Mouse (Mus musculus) gastrocnemius, adult 2 months (tissue): ENCODE data around the gene Bpifa3. TPM values are rescaled to one million over a fixed set of nuclear protein-coding genes. Genes with fewer than 3 reads are reported as not detected.
A peak's percentile ranks its signal among the peaks of the same experiment; 100 is the strongest.
"Not testable (repeated sequence)": the region's sequence is repeated elsewhere in the genome, so short reads cannot be mapped to it uniquely, and the experiment has no call there.

Experiments used
- DNase-seq: peaks from one replicate; pipeline ENCODE4 v3.0.0; 2022
- H3K27ac ChIP-seq: fragments of 200-600 bp; 2 replicates; pipeline ENCODE4 v1.8.1; 2022; ENCODE audit warnings: mild to moderate bottlenecking
- H3K4me3 ChIP-seq: fragments of 200-600 bp; 2 replicates; pipeline ENCODE4 v1.8.1; 2022; ENCODE audit warnings: mild to moderate bottlenecking, moderate library complexity
- CTCF ChIP-seq: fragments of 200-600 bp; IDR thresholded peaks from 2 replicates; pipeline ENCODE4 v1.8.1; 2022; ENCODE audit warnings: antibody characterized with exemption, mild to moderate bottlenecking, moderate library complexity
- intact Hi-C: fragments of 180-260 bp; cut with DNase I; formaldehyde crosslinking; loops from one replicate; pipeline ENCODE4 v1.15.1; 2025
- long read RNA-seq, 2 experiments: library from polyadenylated mRNA; stranded (forward); transcript quantifications; one replicate each; pipeline ENCODE4 v2.0.0; 2021
- total RNA-seq, 2 experiments: library from RNA; stranded (reverse); gene quantifications; 2 replicates each; pipeline ENCODE4 v1.2.3; 2021

Gene Bpifa3
- not detected for total RNA-seq
- long read RNA-seq, experiment 1, result 0 reads
- long read RNA-seq, experiment 2, result 0 reads

GRCm38 (mm10) chr2:154130120-154130519 lies at the start of gene Bpifa3:
Bpifa3 (plus strand) TSS chr2:154130336.
- intact Hi-C loops, result no loop called here
- H3K4me3 ChIP-seq, result no peak within 1 kb of the TSS
- no peak within 1 kb of the TSS for H3K27ac ChIP-seq
- TF ChIP-seq CTCF, result no peak
- no peak for DNase-seq

GRCm38 (mm10) chr2:154097734-154098133 lies 32.4 kb upstream of the Bpifa3 start:
- H3K4me3 ChIP-seq, result no peak overlapping the region
- no peak for DNase-seq
- H3K27ac ChIP-seq, result no peak overlapping the region
- intact Hi-C loops, result no loop called here
- peak; percentile 36; the same call in 1 of the 2 replicates for TF ChIP-seq CTCF

DNA sequence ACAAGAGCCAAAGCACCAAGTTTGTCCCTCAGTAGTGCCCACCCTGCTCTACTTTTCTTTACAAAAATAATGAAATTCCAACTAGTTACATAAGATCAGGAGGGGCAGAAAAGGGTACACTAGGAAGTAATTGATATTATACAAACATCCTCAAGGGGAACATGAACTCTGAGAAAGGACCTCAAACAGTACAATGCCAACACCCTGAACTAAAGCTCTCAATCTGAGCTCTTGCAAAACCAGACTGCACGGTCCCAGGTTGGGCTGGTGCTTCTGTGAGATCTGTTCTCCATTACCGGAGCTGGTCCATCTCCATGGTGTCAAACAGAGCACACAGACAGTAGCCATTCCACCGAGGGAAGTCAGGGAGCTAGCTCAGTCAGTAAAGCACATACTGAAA lies 12.8 kb upstream of the Bpifa3 start:
- intact Hi-C loops, result no loop called here
- Histone ChIP-seq H3K4me3 (no peak overlapping the region), H3K27ac (no peak overlapping the region)
- DNase-seq, result no peak
- TF ChIP-seq CTCF, result no peak

- TF ChIP-seq CTCF, result no peak
- no peak within 1 kb of the TSS for H3K27ac ChIP-seq
- H3K4me3 ChIP-seq, result no peak within 1 kb of the TSS
- DNase-seq, result no peak
- intact Hi-C loops, result no loop called here
These were observed 12.4 kb downstream of the Bpifa3 start, which contains the start of gene Bpifa1 for GRCm38 (mm10) chr2:154142580-154142979. Bpifa1 (plus strand) TSS chr2:154142880.

DNA sequence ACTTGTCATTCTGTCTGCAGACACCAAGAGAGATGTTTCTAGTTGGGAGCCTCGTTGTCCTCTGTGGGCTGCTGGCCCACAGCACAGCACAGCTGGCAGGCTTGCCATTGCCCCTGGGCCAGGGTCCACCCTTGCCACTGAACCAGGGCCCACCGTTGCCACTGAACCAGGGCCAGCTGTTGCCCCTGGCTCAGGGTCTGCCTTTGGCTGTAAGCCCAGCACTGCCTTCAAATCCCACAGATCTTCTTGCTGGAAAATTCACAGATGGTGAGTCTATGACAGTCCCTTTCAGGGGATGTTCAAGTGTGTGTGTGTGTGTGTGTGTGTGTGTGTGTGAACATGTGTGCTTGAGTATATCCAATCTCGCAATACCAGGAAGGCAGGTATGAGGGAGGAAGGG lies 13.6 kb downstream of the Bpifa3 start:
- no peak for TF ChIP-seq CTCF
- H3K27ac ChIP-seq, result no peak overlapping the region
- no peak for DNase-seq
- H3K4me3 ChIP-seq, result no peak overlapping the region
- intact Hi-C loops, result no loop called here

DNA sequence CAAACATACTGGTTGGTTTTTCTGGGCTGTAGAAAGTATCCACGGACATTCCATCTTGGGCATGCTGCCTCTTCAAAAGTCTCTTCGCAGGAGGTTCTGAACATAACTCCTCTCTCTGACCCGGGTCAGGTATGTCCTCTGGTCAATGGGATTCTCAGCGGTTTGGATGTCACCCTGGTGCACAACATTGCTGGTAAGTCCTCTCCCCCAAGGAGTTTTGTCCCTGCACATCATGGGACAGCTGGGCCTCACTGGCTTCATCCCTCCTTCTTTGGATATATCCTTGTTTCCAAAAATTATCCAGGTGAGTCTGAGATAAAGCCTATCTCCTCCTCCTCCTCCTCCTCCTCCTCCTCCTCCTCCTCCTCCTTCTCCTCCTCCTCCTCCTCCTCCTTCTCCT lies 17.4 kb downstream of the Bpifa3 start:
- Histone ChIP-seq H3K27ac (no peak overlapping the region), H3K4me3 (no peak overlapping the region)
- no peak for TF ChIP-seq CTCF
- DNase-seq, result no peak
- intact Hi-C loops, result no loop called here

DNA sequence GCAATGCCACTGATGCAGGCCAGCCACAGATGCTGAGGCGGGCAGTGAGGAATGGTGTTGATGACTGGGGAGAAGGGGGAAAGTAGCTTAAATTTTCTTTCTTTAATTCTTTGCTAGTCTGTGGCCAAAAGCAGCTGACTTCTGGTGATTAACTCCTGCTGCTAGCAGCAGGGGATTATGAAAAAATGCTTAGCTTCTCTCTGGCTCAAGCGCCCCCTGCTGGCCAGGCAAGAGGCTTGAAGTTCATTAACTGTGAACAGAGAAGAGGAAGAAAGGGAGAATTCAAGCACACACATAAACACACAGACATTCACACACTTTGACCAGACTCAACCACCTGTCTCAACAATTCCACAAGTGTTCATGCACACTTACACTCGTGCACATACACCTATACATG lies 28.3 kb downstream of the Bpifa3 start:
- TF ChIP-seq CTCF, result peak; percentile 56
- Histone ChIP-seq H3K4me3 (no peak overlapping the region), H3K27ac (no peak overlapping the region)
- no peak for DNase-seq
- intact Hi-C loops, result no loop called here

DNA sequence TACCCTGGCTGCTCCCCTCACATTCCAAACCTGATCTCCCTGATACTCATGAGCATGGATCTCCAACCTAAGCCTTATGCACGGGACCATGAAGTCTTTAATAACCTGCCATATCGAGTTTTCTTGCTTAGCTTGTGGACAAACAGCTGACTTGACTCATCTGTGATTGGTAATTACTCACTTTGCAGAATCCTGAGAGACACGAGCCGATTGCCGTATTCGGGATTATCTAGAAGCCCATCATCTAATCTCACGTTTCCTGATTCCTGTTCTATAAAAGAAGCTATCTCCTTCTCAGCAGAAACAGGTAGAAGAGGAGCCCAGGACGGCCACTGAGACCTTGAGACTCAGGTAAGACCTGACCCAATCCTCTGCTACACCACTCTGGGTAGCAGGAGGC lies 32.2 kb downstream of the Bpifa3 start, which contains the start of gene Bpifa5:
Bpifa5 (plus strand) TSS at position 301 of the 400 bp plus-strand sequence.
- Histone ChIP-seq H3K4me3 (no peak within 1 kb of the TSS), H3K27ac (no peak within 1 kb of the TSS)
- intact Hi-C loops, result no loop called here
- TF ChIP-seq CTCF, result no peak
- DNase-seq, result no peak

DNA sequence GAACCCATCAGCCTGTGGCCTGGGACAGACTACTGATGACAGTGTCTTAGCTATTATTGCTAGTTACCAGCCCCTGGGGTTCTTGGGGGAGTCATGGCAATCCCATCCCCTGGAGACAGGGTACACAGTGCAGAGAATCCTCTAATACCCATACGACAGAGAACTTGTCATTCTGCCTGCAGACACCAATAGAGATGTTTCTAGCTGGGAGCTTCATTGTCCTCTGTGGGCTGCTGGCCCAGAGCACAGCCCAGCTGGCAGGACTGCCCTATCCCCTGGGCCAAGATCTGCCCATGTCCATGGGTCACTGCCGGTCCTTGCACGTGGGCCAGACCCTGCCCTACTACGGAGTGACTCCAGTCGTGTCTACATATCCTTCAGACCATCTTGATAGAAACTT lies 33.2 kb downstream of the Bpifa3 start:
- intact Hi-C loops, result no loop called here
- no peak overlapping the region for H3K27ac ChIP-seq
- TF ChIP-seq CTCF, result no peak
- no peak overlapping the region for H3K4me3 ChIP-seq
- DNase-seq, result no peak

DNA sequence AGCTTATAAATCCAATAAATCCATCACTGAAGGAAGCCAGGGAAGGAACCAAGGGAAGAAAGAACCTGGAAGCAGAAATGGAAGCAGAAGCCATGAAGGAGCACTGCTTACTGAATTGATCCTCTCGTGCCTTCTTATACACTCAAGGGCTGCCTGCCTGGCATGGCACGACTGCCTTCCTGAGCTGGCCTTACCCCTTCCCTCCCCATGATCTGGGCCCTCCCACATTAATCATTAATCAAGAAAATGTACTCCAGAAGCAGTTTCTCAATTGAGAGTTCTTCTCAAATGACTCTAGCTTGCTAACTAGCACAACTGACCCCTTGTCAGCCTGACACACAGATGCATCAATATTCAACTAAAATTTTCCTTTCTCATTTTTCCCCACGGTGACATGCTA lies 39.0 kb downstream of the Bpifa3 start:
- H3K4me3 ChIP-seq, result no peak overlapping the region
- TF ChIP-seq CTCF, result no peak
- intact Hi-C loops, result no loop called here
- no peak overlapping the region for H3K27ac ChIP-seq
- no peak for DNase-seq

DNA sequence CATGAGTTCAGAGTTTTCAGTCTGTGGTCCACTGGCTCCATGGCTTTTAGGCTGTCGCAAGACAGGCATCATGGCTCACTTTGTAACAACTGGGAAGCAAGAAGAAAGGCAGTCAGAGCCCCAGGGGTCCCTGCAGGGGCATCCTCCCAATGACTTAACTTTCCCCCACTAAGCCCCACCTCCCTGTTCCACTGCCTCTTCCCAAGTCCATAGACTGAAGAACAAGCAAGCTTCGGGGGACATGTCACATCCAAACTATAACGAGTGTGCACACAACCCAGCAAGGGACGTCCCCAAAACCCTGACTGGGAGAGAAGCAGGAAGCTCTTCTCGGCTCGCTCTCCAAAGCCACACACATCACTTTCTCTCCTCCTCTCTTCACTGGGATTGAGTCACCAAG lies 41.5 kb downstream of the Bpifa3 start:
- intact Hi-C loops, result no loop called here
- DNase-seq, result no peak
- no peak overlapping the region for H3K4me3 ChIP-seq
- H3K27ac ChIP-seq, result no peak overlapping the region
- TF ChIP-seq CTCF, result no peak

GRCm38 (mm10) chr2:154173313-154173712 lies 43.2 kb downstream of the Bpifa3 start:
- no peak for DNase-seq
- Histone ChIP-seq H3K4me3 (no peak overlapping the region), H3K27ac (no peak overlapping the region)
- TF ChIP-seq CTCF, result peak; percentile 69
- intact Hi-C loops, result no loop called here

DNA sequence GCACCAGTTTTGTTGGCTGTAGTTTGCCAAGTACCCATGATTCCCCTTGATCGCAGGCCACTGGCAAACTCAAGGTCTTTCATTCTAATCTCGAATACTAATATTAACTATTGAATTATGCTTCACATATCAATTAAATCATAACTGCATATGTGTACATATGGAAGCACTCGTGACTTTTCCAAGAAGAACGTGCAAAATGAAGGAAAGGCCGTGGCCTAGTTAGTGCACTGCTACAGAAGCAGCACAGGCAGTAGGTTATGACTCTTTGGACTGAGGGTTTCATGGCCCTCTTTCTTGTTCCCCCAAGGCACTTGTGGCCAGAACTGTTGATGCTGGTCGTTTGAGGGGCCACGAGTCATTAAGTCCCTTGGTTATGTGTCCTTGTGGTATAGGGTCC lies 51.8 kb downstream of the Bpifa3 start:
- H3K27ac ChIP-seq, H3K4me3 ChIP-seq, DNase-seq, intact Hi-C loops: not testable (repeated sequence)

DNA sequence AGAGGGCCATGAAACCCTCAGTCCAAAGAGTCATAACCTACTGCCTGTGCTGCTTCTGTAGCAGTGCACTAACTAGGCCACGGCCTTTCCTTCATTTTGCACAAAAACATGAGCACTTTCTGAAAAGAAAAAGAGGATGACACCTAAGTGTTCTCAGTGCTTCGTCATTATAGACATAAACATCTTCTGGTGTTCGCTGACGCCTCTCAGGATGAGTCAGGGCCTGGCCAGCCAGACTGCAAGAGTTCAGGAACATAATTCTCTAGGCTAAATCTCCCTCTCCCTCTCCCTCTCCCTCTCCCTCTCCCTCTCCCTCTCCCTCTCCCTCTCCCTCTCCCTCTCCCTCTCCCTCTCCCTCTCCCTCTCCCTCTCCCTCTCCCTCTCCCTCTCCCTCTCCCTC lies 52.9 kb downstream of the Bpifa3 start:
- DNase-seq, intact Hi-C loops, H3K27ac ChIP-seq, H3K4me3 ChIP-seq: not testable (repeated sequence)

DNA sequence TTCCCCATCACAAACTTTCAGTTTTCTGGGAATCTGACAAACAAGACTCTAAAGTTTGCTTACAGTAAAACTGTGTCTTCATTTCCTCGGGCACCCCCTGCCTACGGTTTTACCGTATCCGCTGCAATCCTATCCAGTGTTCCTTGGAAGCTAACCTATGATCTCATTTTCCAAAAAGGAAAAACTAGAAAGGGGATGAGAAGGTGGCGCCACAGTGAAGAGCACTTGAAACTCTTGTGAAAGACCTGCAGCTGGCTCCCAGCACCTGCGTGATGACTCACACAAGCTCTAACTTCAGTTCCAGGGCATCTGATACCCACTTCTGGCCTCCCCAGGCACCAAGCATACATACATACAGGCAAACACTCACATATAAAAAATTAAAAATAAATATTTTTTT lies 55.2 kb downstream of the Bpifa3 start:
- DNase-seq, result no peak
- Histone ChIP-seq H3K4me3 (no peak overlapping the region), H3K27ac (no peak overlapping the region)
- intact Hi-C loops, result no loop called here
- TF ChIP-seq CTCF, result no peak
